Mouse (Mus musculus) gastrocnemius, adult 18-20 months (tissue): Measurements from ENCODE around the gene Mlf1. TPM values are rescaled to one million over a fixed set of nuclear protein-coding genes. Genes with fewer than 3 reads are reported as not detected.

ENCODE experiments used
- DNase-seq: peaks from one replicate; pipeline ENCODE4 v3.0.0; 2021; ENCODE audit warnings: low spot score
- total RNA-seq, 2 experiments: library from RNA; stranded (reverse); gene quantifications; 2 replicates each; pipeline ENCODE4 v1.2.3; 2021

The Mlf1 gene
- total RNA-seq, 2 experiments from 2014 or later = 145 to 270 TPM

- DNase-seq = no peak
These were observed 60.1 kb downstream of the Mlf1 start for GRCm38 (mm10) chr3:67434011-67434410.

- DNase-seq = no peak
These were observed 73.2 kb downstream of the Mlf1 start for GRCm38 (mm10) chr3:67447143-67447542.

Other genes with a start within 250 kb of the Mlf1 start
- not detected for gene Gm17402, start 1.1 kb downstream of the Mlf1 start, total RNA-seq
- gene Gfm1, start 56.0 kb downstream of the Mlf1 start, total RNA-seq = 100 to 1,000 TPM; 105 to 108 TPM
- 1 to 10 TPM in 1 of 2 experiments, under 1 TPM in 1; 0.84 to 1.4 TPM for gene Lxn, start 89.8 kb downstream of the Mlf1 start, total RNA-seq
- gene Rarres1, start 141.4 kb downstream of the Mlf1 start, total RNA-seq = under 1 TPM; 0.50 to 0.57 TPM
- 10 to 100 TPM; 23.7 to 24.7 TPM for gene Mfsd1, start 208.6 kb downstream of the Mlf1 start, total RNA-seq